Mouse (Mus musculus) CH12.LX (cell line): ENCODE measurements around the gene Nxnl2.

Experiments
- CTCF ChIP-seq, 2 experiments: IDR thresholded peaks in 1 of 2; conservative IDR thresholded peaks in 1 of 2; 2 replicates each; pipeline ENCODE4 v1.5.1; 2011 to 2012; ENCODE audit warnings: low read depth in 2 of 2, low read length in 2 of 2, improper control_type of control experiment in 1 of 2, inconsistent platforms in 1 of 2, mild to moderate bottlenecking in 1 of 2, moderate library complexity in 1 of 2
- EP300 ChIP-seq: IDR thresholded peaks from 2 replicates; pipeline ENCODE4 v1.6.1; 2011; ENCODE audit warnings: low read length, improper control_type of control experiment
- MAX ChIP-seq: IDR thresholded peaks from 2 replicates; pipeline ENCODE4 v1.6.1; 2011; ENCODE audit warnings: low read length, improper control_type of control experiment

GRCm38 (mm10) chr13:51221425-51222160 lies 50.8 kb downstream of the Nxnl2 start:
- TF ChIP-seq MAX: no peak
- TF ChIP-seq CTCF (conservative IDR thresholded peaks at IDR 0.05 in 1 of 2, IDR thresholded peaks at IDR 0.05 in 1 of 2; ENCODE audit: low read depth in 2 of 2, low read length in 2 of 2): no peak
- no peak for TF ChIP-seq EP300
